Mouse (Mus musculus): ENCODE results near the gene Wrb.
A peak's percentile ranks its signal among the peaks of the same experiment; 100 is the strongest.
"Not testable (repeated sequence)": the region's sequence is repeated elsewhere in the genome, so short reads cannot be mapped to it uniquely, and the experiment has no call there.

Gene Wrb

DNA sequence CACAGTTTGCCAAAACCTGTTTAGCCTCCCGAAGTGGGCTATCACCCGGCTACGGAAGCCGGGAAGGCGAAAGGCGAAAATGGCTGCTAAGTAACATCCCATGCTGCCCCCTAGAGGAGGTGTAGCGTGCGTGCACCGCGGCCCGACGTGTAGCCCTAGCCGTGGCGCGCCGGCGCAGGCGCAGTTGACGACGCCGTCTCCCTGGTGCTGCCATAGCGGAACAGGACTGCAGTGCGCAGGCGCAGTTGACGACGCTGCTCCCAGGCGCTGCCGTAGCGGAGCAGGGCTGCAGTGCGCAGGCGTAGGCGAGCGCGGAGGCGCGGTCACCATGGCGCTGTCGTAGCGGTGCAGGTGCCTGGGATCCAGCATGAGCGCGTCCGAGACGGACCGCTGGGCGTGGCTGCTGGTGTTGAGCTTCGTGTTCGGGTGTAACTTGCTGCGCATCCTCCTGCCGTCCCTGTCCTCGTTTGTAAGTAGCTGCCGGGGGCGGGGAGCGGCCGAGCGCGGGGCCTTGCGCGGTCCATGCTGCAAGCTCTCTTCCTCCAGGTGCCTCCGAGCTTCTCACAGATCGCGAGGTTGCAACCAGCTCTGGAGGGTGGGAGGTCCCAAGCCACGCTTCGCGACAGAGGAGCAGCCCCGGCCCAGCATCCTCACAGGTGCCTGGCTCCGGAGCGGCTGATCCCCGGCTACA lies at the start of gene Wrb:
Wrb (plus strand) TSS at position 298 of the 691 bp plus-strand sequence.
- DNase-seq (ENCODE audit: low spot score): peak; percentile 100

DNA sequence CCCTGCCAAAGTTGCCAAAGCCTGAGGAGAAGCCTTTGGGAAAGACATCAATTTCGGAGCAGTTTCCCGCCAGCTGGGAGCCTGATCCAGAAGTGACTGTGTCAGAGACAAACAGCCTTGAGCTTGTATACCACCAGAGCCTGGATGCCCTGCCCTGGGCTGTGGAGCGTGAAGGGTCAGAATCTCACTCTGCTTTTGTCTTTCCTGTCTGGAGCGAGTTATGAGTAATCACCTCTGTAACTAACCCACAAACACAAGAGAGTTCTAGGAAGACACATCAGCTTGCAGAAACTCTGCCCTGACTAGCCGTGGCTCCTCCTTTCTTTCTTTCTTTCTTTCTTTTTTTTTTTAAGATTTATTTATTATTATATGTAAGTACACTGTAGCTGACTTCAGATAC lies 49.2 kb upstream of the Wrb start:
- DNase-seq (ENCODE audit: low spot score): no peak

GRCm38 (mm10) chr16:96097811-96098210 lies 47.4 kb upstream of the Wrb start:
- DNase-seq (ENCODE audit: low spot score): not testable (repeated sequence)

DNA sequence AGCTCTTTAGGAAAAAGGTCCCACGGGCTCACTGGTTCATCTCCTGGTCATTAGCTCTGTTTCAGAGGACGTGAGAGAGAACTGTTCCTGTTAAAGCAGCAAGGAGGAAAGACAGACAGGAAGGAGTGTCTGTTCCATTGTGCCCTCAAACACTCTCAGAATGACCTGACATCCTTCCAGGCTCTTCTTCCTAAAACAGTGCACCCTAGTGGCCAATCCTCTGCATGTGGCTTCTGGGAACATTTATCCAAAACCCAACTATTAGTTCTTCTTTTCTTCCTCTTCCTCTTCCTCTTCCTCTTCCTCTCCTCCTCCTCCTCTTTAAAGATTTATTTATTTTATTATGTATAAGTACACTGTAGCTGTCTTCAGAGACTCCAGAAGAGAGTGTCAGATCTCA lies 42.2 kb upstream of the Wrb start:
- DNase-seq (ENCODE audit: low spot score): peak; percentile 29

DNA sequence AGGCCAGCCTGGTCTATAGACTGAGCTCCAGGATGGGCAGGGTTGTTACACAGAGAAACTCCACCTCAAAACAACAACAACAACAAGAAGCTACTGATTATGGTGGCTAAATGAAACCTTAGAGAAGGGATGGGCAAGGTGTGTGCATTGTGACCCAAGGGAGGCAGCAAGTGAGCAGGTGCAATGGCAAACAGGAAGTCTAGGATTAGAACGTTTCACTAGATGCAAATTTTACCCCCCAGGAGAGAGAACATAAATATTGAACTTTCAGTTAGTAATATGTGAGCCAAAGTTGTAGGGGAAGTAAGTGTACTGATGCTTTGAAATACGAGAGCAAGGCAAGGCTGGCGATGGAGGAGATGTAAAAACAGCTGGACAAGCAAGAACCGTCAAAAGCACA lies 35.5 kb upstream of the Wrb start:
- no peak for DNase-seq (ENCODE audit: low spot score)

GRCm38 (mm10) chr16:96110655-96111345 lies 34.4 kb upstream of the Wrb start:
- DNase-seq (ENCODE audit: low spot score): no peak

GRCm38 (mm10) chr16:96112769-96113168 lies 32.4 kb upstream of the Wrb start:
- DNase-seq (ENCODE audit: low spot score): no peak

DNA sequence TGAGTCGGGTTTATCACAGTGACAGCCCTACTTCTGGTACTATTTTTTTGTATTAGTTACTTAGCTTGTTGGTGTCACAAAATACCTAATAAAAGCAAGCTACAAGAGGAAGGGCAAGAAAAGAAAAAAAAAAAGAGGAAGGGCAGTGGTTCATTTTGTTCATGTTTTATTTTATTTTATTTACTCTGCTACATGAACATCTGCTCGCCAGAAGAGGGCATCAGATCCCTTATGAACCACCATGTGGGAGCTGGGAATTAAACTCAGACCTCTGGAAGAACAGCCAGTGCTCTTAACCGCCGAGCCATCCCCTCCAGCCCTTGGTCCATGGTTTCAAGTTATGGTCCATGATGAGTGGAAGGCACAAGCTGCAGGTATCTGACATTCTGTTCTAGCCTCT lies 30.5 kb upstream of the Wrb start:
- no peak for DNase-seq (ENCODE audit: low spot score)

- no peak for DNase-seq (ENCODE audit: low spot score)
Measured at GRCm38 (mm10) chr16:96120022-96120623, 25.1 kb upstream of the Wrb start.

- DNase-seq (ENCODE audit: low spot score): no peak
Measured at GRCm38 (mm10) chr16:96126684-96127171, 18.5 kb upstream of the Wrb start.

- DNase-seq (ENCODE audit: low spot score): no peak
Measured at GRCm38 (mm10) chr16:96127288-96127656, 17.9 kb upstream of the Wrb start.

GRCm38 (mm10) chr16:96127657-96128344 lies 17.4 kb upstream of the Wrb start, which contains the start of gene Hmgn1:
Gene Hmgn1 (minus strand): TSS chr16:96127729.
- peak; percentile 94 for DNase-seq (ENCODE audit: low spot score)

DNA sequence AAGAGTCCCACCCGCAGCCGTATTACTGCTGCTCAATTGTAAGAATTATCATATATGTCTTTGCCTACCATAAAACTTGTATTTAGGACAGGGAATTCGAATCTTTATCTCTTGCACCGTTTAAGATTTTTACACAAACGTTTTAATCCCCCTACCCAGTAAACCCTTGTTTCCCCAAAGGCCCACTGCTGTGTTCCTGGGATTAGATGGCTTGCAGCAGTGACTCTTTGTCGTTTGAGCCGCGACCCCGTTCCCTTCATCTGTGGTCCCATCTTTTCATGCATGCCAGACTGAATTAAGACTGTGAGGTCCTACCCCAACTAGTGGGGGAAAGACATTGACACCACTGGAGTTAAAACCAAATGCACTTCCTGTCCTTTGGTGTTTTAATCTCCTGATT lies 16.7 kb upstream of the Wrb start:
- no peak for DNase-seq (ENCODE audit: low spot score)

- not testable (repeated sequence) for DNase-seq (ENCODE audit: low spot score)
Measured at GRCm38 (mm10) chr16:96144748-96145109, 478 bp upstream of the Wrb start.

DNA sequence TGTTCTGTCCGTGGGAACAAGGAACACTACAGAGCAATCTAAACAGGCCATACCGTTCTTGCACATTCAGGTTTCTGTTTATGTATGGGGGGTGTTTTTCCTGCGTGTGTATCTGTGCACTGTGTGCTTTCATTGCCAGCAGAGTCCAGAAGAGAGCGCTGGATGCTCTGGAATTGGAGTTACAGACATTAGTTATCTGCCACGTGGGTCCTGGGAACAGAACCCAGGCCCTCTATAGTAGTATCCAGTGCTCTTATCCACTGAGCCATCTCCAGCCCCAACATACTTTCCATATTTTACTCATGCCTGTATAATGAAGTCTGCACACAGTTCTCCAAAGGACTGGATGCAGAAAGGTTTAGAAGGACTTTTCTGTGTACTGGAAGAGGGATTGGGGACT lies 607 bp downstream of the Wrb start:
- DNase-seq (ENCODE audit: low spot score): no peak

DNA sequence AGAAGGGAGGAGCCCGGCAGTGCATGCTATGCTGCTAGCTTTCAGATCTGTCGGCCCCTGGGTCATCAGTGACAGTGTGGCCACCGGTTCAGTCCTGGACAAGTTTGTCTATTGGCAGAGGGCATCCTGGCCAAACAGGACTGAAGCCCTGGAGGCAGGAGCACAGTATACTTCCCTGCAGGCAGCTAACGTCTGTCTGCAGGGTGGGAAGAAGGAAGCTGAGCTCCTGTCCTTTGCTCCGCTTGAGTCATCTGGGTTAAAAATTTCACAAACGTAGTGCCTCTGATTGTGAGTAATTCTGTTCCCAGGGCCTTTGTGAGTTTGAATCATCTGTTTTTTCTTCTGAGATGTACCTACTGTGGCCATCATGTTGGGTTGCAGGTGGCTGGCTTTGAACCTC lies 3.6 kb downstream of the Wrb start:
- DNase-seq (ENCODE audit: low spot score): no peak

DNA sequence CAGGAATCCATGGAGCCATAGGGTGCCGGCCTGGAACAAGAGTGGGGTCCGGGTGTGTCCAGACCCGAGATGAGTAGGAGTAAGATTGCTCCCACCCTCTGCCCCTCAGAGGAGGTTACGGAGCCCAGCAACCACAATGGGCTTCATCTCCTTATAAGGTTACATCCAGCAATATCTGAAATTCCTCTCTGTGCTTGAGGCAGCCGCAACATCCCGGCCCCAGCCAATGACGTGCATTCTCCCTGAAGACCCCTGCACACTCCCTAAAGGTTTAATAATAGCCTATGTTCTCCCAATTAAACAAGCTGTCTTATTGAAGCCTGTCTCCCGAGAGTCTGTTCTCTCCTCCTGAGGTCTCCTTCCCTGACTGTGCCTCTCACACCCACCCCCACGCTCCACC lies 4.1 kb downstream of the Wrb start:
- no peak for DNase-seq (ENCODE audit: low spot score)

GRCm38 (mm10) chr16:96150995-96151394 lies 5.8 kb downstream of the Wrb start:
- no peak for DNase-seq (ENCODE audit: low spot score)

GRCm38 (mm10) chr16:96151551-96151950 lies 6.3 kb downstream of the Wrb start:
- peak; percentile 59 for DNase-seq (ENCODE audit: low spot score)

GRCm38 (mm10) chr16:96154476-96154875 lies 9.3 kb downstream of the Wrb start:
- DNase-seq (ENCODE audit: low spot score): no peak

DNA sequence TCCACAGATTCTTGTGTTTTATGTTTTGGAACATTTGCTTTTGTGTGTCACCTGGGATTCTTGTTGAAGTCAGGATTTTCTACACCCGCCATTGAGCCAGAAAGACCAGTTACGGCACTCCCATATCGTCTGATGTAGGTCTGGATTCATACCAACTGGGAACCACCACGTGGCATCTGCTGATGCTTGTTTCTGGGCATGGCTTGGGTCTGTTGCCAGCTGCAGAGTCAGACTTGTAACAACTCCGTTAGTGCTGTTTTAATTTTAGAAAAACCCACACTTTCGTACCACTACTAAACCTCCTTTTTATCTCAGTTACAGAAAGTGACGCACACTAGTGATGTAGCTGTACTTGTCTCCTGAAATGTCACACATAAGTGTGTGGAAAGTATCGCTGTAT lies 10.8 kb downstream of the Wrb start:
- no peak for DNase-seq (ENCODE audit: low spot score)

- no peak for DNase-seq (ENCODE audit: low spot score)
Measured at GRCm38 (mm10) chr16:96157171-96157570, 12.0 kb downstream of the Wrb start.

Measured in T-cell, adult 2 months (primary cell).